Mouse (Mus musculus) liver, postnatal 0 days (tissue): Measurements from ENCODE around the gene Chst12.

Source experiments
- CTCF ChIP-seq: sonication (generic); IDR thresholded peaks from 2 replicates; pipeline ENCODE4 v1.5.1; 2016; ENCODE audit warnings: antibody characterized with exemption, low read depth
- EP300 ChIP-seq: IDR thresholded peaks from 2 replicates; pipeline ENCODE4 v1.6.1; 2016; ENCODE audit warnings: antibody characterized with exemption, low read depth, mild to moderate bottlenecking

DNA sequence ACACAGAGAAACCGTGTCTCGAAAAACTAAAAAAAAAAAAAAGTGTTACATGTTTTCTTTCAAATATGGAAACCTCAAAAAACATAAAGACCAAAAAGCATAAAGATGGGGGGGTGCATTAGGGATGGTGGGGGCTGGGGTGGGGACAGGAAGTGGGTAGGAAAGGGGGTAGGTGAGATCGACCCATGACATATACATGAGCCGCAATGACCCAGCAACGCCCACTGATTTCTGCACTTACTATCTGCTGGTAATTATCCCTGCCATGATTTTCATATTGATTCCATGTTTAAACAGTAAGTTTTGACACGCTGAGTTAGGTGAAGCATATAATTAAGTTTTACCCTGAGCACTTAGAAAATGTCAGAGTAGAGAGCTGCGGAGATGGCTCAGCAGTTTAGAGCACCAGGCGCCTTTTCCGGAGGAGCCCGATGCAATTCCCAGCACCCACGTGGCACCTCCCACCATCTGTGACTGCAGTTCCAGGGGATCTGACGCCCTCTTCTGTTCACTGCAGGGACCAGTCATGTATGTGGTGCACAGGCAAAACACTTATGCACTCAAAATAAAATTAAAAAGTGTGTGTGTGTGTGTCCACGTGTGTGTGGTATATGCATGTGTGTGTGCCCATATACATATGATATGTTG, 65.0 kb downstream of the Chst12 start:
- TF ChIP-seq CTCF, result no peak
- TF ChIP-seq EP300, result no peak
